Mouse (Mus musculus) stomach, embryonic 16.5 days (tissue): Measurements from ENCODE around the gene Rrp1. TPM values are rescaled to one million over a fixed set of nuclear protein-coding genes. Genes with fewer than 3 reads are reported as not detected.

ENCODE experiments used
- ATAC-seq: fragments of 200-750 bp; cut with Nextera tagmentation; 2 replicates; pipeline ENCODE4 v1.8.0; 2017; ENCODE audit warnings: moderate number of reproducible peaks, moderate TSS enrichment; ENCODE audit not compliant: insufficient read depth, low FRiP score
- H3K27ac ChIP-seq: fragments of 300-500 bp; sonication (generic); 2 replicates; pipeline ENCODE4 v1.5.1; 2014; ENCODE audit warnings: low read length
- H3K27me3 ChIP-seq: fragments of 300-500 bp; sonication (generic); 2 replicates; pipeline ENCODE4 v1.6.1; 2014; ENCODE audit warnings: low read length, control low read depth, mixed read lengths; ENCODE audit not compliant: control insufficient read depth, insufficient read depth
- H3K36me3 ChIP-seq: fragments of 300-500 bp; sonication (generic); 2 replicates; pipeline ENCODE4 v1.6.1; 2014; ENCODE audit warnings: low read length; ENCODE audit not compliant: control insufficient read depth, insufficient read depth
- H3K4me1 ChIP-seq: fragments of 300-500 bp; sonication (generic); 2 replicates; pipeline ENCODE4 v1.6.1; 2014; ENCODE audit warnings: low read length, control low read depth, mixed read lengths; ENCODE audit not compliant: control insufficient read depth, insufficient read depth
- H3K4me2 ChIP-seq: fragments of 300-500 bp; sonication (generic); 2 replicates; pipeline ENCODE4 v1.6.1; 2014; ENCODE audit warnings: low read depth, low read length, mixed read lengths
- H3K4me3 ChIP-seq: fragments of 300-500 bp; sonication (generic); replicated peaks from 2 replicates; pipeline ENCODE4 v1.5.1; 2014; ENCODE audit warnings: mild to moderate bottlenecking, low read length
- H3K9ac ChIP-seq: fragments of 300-500 bp; sonication (generic); 2 replicates; pipeline ENCODE4 v1.6.1; 2014; ENCODE audit warnings: low read length
- H3K9me3 ChIP-seq: fragments of 300-500 bp; sonication (generic); replicated peaks from 2 replicates; pipeline ENCODE4 v1.6.1; 2016; ENCODE audit warnings: low read length, control low read depth; ENCODE audit not compliant: control insufficient read depth
- WGBS: fragments of 180-500 bp; shearing (Covaris S2); extraction: QIAGEN DNeasy Blood & Tissue Kit; methylation state at CpG from one replicate; pipeline ENCODE4 v1.1.7; 2014; 5-methylcytosine and 5-hydroxymethylcytosine counted together
- polyA plus RNA-seq: library from polyadenylated mRNA; unstranded; fragments of >200 nt; fragmentation: Nextera tagmentation; extraction: Ambion mirVana; gene quantifications from 2 replicates; pipeline ENCODE4 v1.2.1, GENCODE M21; 2015

Gene Rrp1
- polyA plus RNA-seq, 1 experiment from 2014 or later: 242 TPM

DNA sequence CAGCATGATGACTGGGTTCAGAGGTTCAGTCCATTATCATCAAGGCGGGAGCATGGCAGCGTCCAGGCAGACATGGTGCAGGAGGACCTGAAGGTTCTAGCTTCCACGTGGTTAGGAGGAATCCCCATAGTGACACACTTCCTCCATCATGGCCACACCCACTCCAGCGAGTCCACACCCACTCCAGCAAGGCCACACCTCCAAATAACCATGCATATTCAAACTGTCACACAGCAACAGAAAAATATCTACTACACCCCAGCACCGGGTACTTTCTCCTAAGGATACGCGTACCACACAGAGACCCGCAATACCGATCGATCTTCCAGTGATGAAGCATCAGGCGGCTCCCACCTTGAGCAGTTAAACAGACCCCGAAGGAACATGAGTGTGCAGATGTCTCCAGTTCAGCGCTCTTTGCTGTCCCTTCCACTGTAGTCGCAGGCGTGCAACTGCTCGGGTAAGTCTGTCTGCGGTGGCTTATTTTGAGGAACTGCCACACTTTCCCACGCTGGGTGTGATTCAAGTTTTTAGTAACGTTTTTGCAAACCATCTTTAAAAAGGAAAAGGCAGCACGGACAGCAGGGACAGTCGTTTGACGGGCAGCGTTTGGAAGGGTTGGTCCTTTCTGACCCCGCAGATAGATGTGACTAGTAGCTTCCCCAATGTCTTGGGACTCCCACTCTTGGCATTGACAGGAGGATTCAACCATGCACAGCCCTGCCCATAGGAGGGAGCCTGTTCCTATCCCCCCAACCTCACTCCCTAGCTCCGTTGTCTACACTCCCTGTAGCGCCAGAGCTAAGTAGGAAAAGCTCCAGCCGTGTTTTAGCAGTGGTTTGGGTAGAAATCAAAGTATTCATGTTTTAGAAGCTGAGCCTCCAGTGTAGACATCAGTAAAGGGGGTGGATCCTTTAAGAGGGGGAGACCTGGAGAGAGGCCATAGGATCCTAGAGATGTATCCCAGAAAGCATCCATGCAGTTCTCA, 39.9 kb downstream of the Rrp1 start:
- Histone ChIP-seq H3K4me1 (no peaks in the 10 kb centered on the region), H3K4me2 (no peak overlapping the region), H3K4me3 (no peak overlapping the region), H3K27me3 (no peaks in the 10 kb centered on the region), H3K27ac (no peak overlapping the region), H3K9ac (no peak overlapping the region), H3K36me3 (no peaks in the 10 kb centered on the region), H3K9me3 (no peaks in the 10 kb centered on the region)
- no peak for ATAC-seq
- WGBS: 62% methylated on average over 27 of the region's 27 CpGs

GRCm38 (mm10) chr10:78371746-78372145, 41.1 kb downstream of the Rrp1 start:
- 72% methylated on average over 6 of the region's 6 CpGs for WGBS
- Histone ChIP-seq H3K4me1 (peaks cover under 1% of the 10 kb centered on the region; the same call in 1 of the 2 replicates), H3K4me2 (no peak overlapping the region), H3K9me3 (no peaks in the 10 kb centered on the region), H3K36me3 (no peaks in the 10 kb centered on the region), H3K27ac (no peak overlapping the region), H3K9ac (no peak overlapping the region), H3K27me3 (no peaks in the 10 kb centered on the region), H3K4me3 (no peak overlapping the region)
- no peak for ATAC-seq

- Histone ChIP-seq H3K4me2 (no peak overlapping the region), H3K9ac (no peak overlapping the region), H3K4me3 (no peak overlapping the region), H3K27me3 (no peaks in the 10 kb centered on the region), H3K36me3 (no peaks in the 10 kb centered on the region), H3K27ac (no peak overlapping the region), H3K4me1 (peaks cover 4% of the 10 kb centered on the region; the same call in 1 of the 2 replicates), H3K9me3 (no peaks in the 10 kb centered on the region)
- 54% methylated on average over 4 of the region's 4 CpGs for WGBS
- ATAC-seq: no peak
Observed at GRCm38 (mm10) chr10:78367586-78367985, 45.3 kb downstream of the Rrp1 start.

- Histone ChIP-seq H3K36me3 (no peaks in the 10 kb centered on the region), H3K9me3 (no peaks in the 10 kb centered on the region), H3K27me3 (no peaks in the 10 kb centered on the region), H3K4me1 (peaks cover 4% of the 10 kb centered on the region; the same call in 1 of the 2 replicates), H3K4me3 (no peak overlapping the region), H3K9ac (no peak overlapping the region), H3K27ac (no peak overlapping the region), H3K4me2 (no peak overlapping the region)
- WGBS: 41% methylated on average over 9 of the region's 9 CpGs
- ATAC-seq: peak; percentile 60; the same call in 1 of the 2 replicates
Observed at GRCm38 (mm10) chr10:78366851-78367312, 46.0 kb downstream of the Rrp1 start.

- Histone ChIP-seq H3K9ac (no peak overlapping the region), H3K36me3 (no peaks in the 10 kb centered on the region), H3K27ac (no peak overlapping the region), H3K9me3 (no peaks in the 10 kb centered on the region), H3K4me1 (peaks cover 4% of the 10 kb centered on the region; the same call in 1 of the 2 replicates), H3K27me3 (no peaks in the 10 kb centered on the region), H3K4me2 (no peak overlapping the region), H3K4me3 (no peak overlapping the region)
- ATAC-seq: no peak
- WGBS: 45% methylated on average over 5 of the region's 5 CpGs
Observed at GRCm38 (mm10) chr10:78366195-78366834, 46.5 kb downstream of the Rrp1 start.

GRCm38 (mm10) chr10:78365555-78365954, 47.3 kb downstream of the Rrp1 start:
- H3K27ac ChIP-seq: no peak overlapping the region
- H3K27me3 ChIP-seq: no peaks in the 10 kb centered on the region
- no peak overlapping the region for H3K4me2 ChIP-seq
- no peaks in the 10 kb centered on the region for H3K36me3 ChIP-seq
- no peaks in the 10 kb centered on the region for H3K9me3 ChIP-seq
- no peak overlapping the region for H3K4me3 ChIP-seq
- no peak for ATAC-seq
- peaks cover 4% of the 10 kb centered on the region; the same call in 1 of the 2 replicates for H3K4me1 ChIP-seq
- H3K9ac ChIP-seq: no peak overlapping the region
- 70% methylated on average over 6 of the region's 6 CpGs for WGBS

- Histone ChIP-seq H3K27ac (no peak overlapping the region), H3K4me2 (no peak overlapping the region), H3K4me1 (peaks cover 4% of the 10 kb centered on the region; the same call in 1 of the 2 replicates), H3K9ac (no peak overlapping the region), H3K4me3 (no peak overlapping the region), H3K27me3 (no peaks in the 10 kb centered on the region), H3K9me3 (no peaks in the 10 kb centered on the region), H3K36me3 (no peaks in the 10 kb centered on the region)
- no peak for ATAC-seq
- WGBS: 47% methylated on average over 2 of the region's 2 CpGs
Observed at GRCm38 (mm10) chr10:78364106-78364505, 48.7 kb downstream of the Rrp1 start.

GRCm38 (mm10) chr10:78363366-78363765, 49.5 kb downstream of the Rrp1 start:
- no peaks in the 10 kb centered on the region for H3K27me3 ChIP-seq
- no peaks in the 10 kb centered on the region for H3K36me3 ChIP-seq
- peaks cover 4% of the 10 kb centered on the region; the same call in 1 of the 2 replicates for H3K4me1 ChIP-seq
- H3K9me3 ChIP-seq: no peaks in the 10 kb centered on the region
- ATAC-seq: no peak
- no peak overlapping the region for H3K4me2 ChIP-seq
- H3K9ac ChIP-seq: no peak overlapping the region
- H3K4me3 ChIP-seq: no peak overlapping the region
- WGBS: 88% methylated on average over 6 of the region's 6 CpGs
- H3K27ac ChIP-seq: no peak overlapping the region

DNA sequence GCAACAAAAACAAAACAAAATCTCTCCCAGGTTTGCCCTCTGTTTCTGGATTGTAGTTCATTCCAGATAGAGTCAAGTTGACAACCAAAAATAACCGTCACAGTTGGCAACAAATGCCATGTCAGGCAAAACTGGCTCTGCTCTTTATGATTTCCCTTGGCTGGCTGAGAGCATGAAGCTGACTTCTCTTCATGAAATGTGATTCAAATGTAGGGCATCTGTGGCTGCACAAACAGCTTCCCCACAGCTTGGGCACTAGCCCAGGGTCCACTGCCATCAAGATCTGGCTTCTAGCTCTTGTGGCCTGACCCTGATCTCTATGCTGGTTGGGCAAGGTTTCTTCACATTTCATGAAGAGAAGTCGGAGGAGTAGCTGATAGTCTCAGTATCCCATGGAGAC, 50.9 kb downstream of the Rrp1 start:
- no peak overlapping the region for H3K4me2 ChIP-seq
- H3K9ac ChIP-seq: no peak overlapping the region
- no peak overlapping the region for H3K27ac ChIP-seq
- no peaks in the 10 kb centered on the region for H3K27me3 ChIP-seq
- WGBS: 75% methylated on average over 2 of the region's 2 CpGs
- H3K9me3 ChIP-seq: no peaks in the 10 kb centered on the region
- ATAC-seq: no peak
- no peak overlapping the region for H3K4me3 ChIP-seq
- 0 out of 2 replicates have a peak, but pooled peaks cover 4% of the 10 kb centered on the region for H3K4me1 ChIP-seq
- H3K36me3 ChIP-seq: no peaks in the 10 kb centered on the region
